Mouse (Mus musculus): ENCODE measurements around the gene Sgpp2. TPM values are rescaled to one million over a fixed set of nuclear protein-coding genes. Genes with fewer than 3 reads are reported as not detected.

Sgpp2 gene
- polyA plus RNA-seq, 1 experiment from 2014 or later, result 0.46 TPM

DNA sequence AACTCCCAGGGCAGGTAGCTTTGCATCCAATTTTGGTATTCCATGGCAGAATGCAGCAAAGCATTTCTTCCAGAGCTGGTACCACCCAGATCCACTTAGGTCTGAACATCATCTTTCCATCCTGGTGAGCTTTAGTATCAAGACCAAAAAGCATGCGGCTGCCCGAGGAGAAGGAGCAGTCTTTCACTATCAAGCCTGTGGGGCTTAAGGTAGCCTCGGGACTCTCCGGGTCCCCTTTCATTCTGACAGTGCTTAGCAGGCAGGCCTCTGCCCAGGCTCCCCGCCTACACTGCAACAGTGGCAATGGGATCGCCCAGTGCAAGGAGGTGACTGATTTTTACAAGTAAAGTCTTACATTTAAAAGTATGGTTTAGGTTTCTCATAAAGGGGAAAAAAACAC lies 142.4 kb downstream of the Sgpp2 start:
- Histone ChIP-seq H3K27me3 (ENCODE audit: control insufficient read depth, insufficient read depth, low read length) (no peaks in the 10 kb centered on the region), H3K9ac (ENCODE audit: low read depth, low read length) (no peak overlapping the region), H3K4me2 (no peak overlapping the region), H3K4me3 (ENCODE audit: low read depth, low read length) (no peak overlapping the region), H3K4me1 (ENCODE audit: control insufficient read depth, insufficient read depth, low read length) (no peaks in the 10 kb centered on the region), H3K27ac (ENCODE audit: low read depth, low read length) (no peak overlapping the region), H3K36me3 (ENCODE audit: control insufficient read depth, insufficient read depth, low read length) (peaks cover 11% of the 10 kb centered on the region), H3K9me3 (replicated peaks; ENCODE audit: control insufficient read depth, low read length) (no peaks in the 10 kb centered on the region)
- no peak for ATAC-seq (replicated peaks; ENCODE audit: insufficient number of reproducible peaks, low FRiP score, low TSS enrichment)
- WGBS (ENCODE audit: insufficient replicate concordance), result 87% methylated on average over 6 of the region's 6 CpGs

GRCm38 (mm10) chr1:78453886-78454285 lies 143.7 kb downstream of the Sgpp2 start:
- H3K27ac ChIP-seq (ENCODE audit: low read depth, low read length), result no peak overlapping the region
- H3K4me1 ChIP-seq (ENCODE audit: control insufficient read depth, insufficient read depth, low read length), result no peaks in the 10 kb centered on the region
- no peaks in the 10 kb centered on the region for H3K9me3 ChIP-seq (replicated peaks; ENCODE audit: control insufficient read depth, low read length)
- no peak for ATAC-seq (replicated peaks; ENCODE audit: insufficient number of reproducible peaks, low FRiP score, low TSS enrichment)
- H3K4me2 ChIP-seq, result no peak overlapping the region
- H3K27me3 ChIP-seq (ENCODE audit: control insufficient read depth, insufficient read depth, low read length), result no peaks in the 10 kb centered on the region
- WGBS (ENCODE audit: insufficient replicate concordance), result 94% methylated on average over 8 of the region's 8 CpGs
- H3K9ac ChIP-seq (ENCODE audit: low read depth, low read length), result no peak overlapping the region
- peaks cover 8% of the 10 kb centered on the region for H3K36me3 ChIP-seq (ENCODE audit: control insufficient read depth, insufficient read depth, low read length)
- H3K4me3 ChIP-seq (ENCODE audit: low read depth, low read length), result no peak overlapping the region

GRCm38 (mm10) chr1:78454659-78455058 lies 144.5 kb downstream of the Sgpp2 start:
- Histone ChIP-seq H3K9ac (ENCODE audit: low read depth, low read length) (no peak overlapping the region), H3K27me3 (ENCODE audit: control insufficient read depth, insufficient read depth, low read length) (no peaks in the 10 kb centered on the region), H3K4me2 (no peak overlapping the region), H3K36me3 (ENCODE audit: control insufficient read depth, insufficient read depth, low read length) (peaks cover 8% of the 10 kb centered on the region), H3K4me3 (ENCODE audit: low read depth, low read length) (no peak overlapping the region), H3K27ac (ENCODE audit: low read depth, low read length) (no peak overlapping the region), H3K4me1 (ENCODE audit: control insufficient read depth, insufficient read depth, low read length) (no peaks in the 10 kb centered on the region), H3K9me3 (replicated peaks; ENCODE audit: control insufficient read depth, low read length) (no peaks in the 10 kb centered on the region)
- WGBS (ENCODE audit: insufficient replicate concordance), result 43% methylated on average over 7 of the region's 7 CpGs
- no peak for ATAC-seq (replicated peaks; ENCODE audit: insufficient number of reproducible peaks, low FRiP score, low TSS enrichment)

Other genes starting within 250 kb of the Sgpp2 start
- gene Pax3, start 113.2 kb upstream of the Sgpp2 start, polyA plus RNA-seq (2014; fragmentation: Nextera tagmentation; extraction: Ambion mirVana), result 0.19 and 0.24 TPM in 2 replicates
- gene Farsb, start 178.6 kb downstream of the Sgpp2 start, polyA plus RNA-seq (2014; fragmentation: Nextera tagmentation; extraction: Ambion mirVana), result 107 and 113 TPM in 2 replicates
- gene Mogat1, start 200.6 kb downstream of the Sgpp2 start, polyA plus RNA-seq (2014; fragmentation: Nextera tagmentation; extraction: Ambion mirVana), result not detected in 2 replicates
- 0.09 TPM in 1 of 2 replicates, not detected in the other for gene BC035947, start 201.8 kb downstream of the Sgpp2 start, polyA plus RNA-seq (2014; fragmentation: Nextera tagmentation; extraction: Ambion mirVana)

Measured in heart, embryonic 11.5 days (tissue).